Mouse (Mus musculus) cerebellum, adult 2 months (tissue): Measurements from ENCODE around the gene Trp53i13.

ENCODE experiments used
- CTCF ChIP-seq: fragments of 200-500 bp; IDR thresholded peaks from 2 replicates; pipeline ENCODE4 v1.5.1; 2011; ENCODE audit warnings: low read depth, mild to moderate bottlenecking, control low read depth, low read length, moderate library complexity, borderline replicate concordance; ENCODE audit not compliant: insufficient read depth
- POLR2A ChIP-seq: fragments of 200-500 bp; IDR thresholded peaks from 2 replicates; pipeline ENCODE4 v1.6.1; 2011; ENCODE audit warnings: low read length, control low read depth, borderline replicate concordance; ENCODE audit not compliant: insufficient read depth

DNA sequence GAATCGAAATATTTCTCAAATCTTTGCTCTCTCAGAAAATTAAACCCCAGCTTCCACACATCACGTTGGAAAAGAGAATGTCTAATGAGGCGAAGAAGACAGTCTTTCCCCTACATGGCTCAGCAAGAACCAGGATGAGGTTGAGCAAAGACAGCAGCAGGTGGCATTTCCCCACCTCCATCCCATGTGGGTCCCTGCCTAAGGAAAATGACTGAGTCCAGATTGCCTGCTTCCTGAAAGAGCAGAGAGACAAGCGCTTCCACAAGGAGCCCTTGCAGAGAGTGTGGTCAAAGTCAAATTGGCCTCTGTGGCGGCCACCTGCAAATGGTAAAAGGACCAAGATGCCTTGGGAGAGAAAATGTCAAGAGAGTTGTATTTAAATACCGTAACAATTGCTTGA is 25.3 kb downstream of the Trp53i13 start:
- TF ChIP-seq CTCF (no peak), POLR2A (no peak)
